In the genomic region with DNA sequence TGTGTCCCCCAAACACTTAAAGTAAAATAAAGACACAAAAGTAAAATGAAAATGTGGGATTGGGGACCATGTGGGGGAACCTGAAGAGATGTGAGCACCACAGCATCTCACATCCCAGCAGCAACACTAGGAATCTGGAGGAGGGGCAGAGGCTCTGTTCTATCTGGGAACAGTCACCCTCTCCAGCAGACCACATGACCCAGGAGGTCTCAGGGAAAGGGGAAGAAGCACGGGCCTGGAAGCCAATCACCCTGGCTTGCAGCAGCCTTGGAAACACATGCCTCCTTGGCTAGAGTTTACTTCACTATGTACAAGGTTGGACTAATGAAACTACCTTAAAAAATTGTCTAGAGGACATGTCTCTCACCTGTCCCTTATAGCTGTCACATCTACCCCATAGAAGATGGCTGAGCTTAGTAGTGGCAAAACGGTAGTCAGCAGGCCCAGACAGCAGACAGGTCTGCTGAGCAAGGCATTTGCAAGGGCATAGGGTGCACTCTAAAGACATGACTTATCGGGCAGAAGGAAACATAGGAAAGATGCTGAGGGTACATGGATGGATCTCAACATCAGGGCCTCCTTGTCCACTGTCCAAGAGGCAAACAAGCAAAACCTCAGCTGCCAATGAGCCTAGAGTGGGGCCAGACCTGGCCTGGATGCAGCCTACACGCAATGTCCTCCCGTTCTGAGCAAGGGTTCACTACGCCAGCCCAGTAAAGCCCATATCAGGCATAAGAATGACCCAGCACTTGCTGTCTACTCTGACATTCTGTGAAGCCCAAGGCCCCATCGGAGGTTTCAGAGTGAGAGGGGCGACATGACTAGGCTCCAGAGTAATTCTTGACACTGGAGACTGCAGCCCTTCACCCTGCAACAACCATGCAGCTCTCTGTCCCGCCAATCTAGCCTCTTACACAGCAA, we compare ENCODE assay signal across 8 mouse cellular contexts. TPM values are rescaled to one million over a fixed set of nuclear protein-coding genes. Genes with fewer than 3 reads are reported as not detected.
A peak's percentile ranks its signal among the peaks of the same experiment; 100 is the strongest.
DNase-seq lines count a peak whose midpoint lies in the region; ATAC-seq and TF ChIP-seq lines count a peak whose summit lies in the region.

No protein-coding gene starts in this region.

- H3K36me3 ChIP-seq in lung, embryonic 16.5 days (ENCODE audit: control insufficient read depth, insufficient read depth, low read length) = no peaks in the 10 kb centered on the region
- peaks cover 5% of the 10 kb centered on the region for H3K36me3 ChIP-seq in heart, embryonic 10.5 days
- H3K36me3 ChIP-seq in kidney, embryonic 16.5 days (ENCODE audit: insufficient read depth, low read length) = no peaks in the 10 kb centered on the region
- no peaks in the 10 kb centered on the region for H3K36me3 ChIP-seq in myocyte (ENCODE audit: control insufficient read depth, insufficient read depth)

- peaks cover 17% of the 10 kb centered on the region for H3K4me1 ChIP-seq in lung, embryonic 16.5 days (replicated peaks; ENCODE audit: control insufficient read depth, insufficient read depth, low read length)
- H3K4me1 ChIP-seq in brown adipose tissue, adult 24 weeks (ENCODE audit: control insufficient read depth, insufficient read depth, insufficient read length, low read length) = peaks cover 7% of the 10 kb centered on the region
- H3K4me1 ChIP-seq in heart, embryonic 10.5 days = peaks cover 38% of the 10 kb centered on the region
- H3K4me1 ChIP-seq in kidney, embryonic 16.5 days (ENCODE audit: insufficient read depth, low read length) = peaks cover 6% of the 10 kb centered on the region

- no peak for TF ChIP-seq POLR2A in myocyte (IDR thresholded peaks at IDR 0.05; ENCODE audit: insufficient read length, low read depth)

- H3K27ac ChIP-seq in lung, embryonic 16.5 days (ENCODE audit: low read length) = no peak overlapping the region
- no peak overlapping the region for H3K27ac ChIP-seq in brown adipose tissue, adult 24 weeks (replicated peaks; ENCODE audit: low read depth, low read length)
- H3K27ac ChIP-seq in heart, embryonic 10.5 days = peak overlapping the region; percentile 74
- no peak overlapping the region for H3K27ac ChIP-seq in kidney, embryonic 16.5 days (ENCODE audit: low read length)

- 35% methylated on average over 9 of the region's 9 CpGs for WGBS in lung, embryonic 16.5 days
- 36% methylated on average over 9 of the region's 9 CpGs for WGBS in heart, embryonic 10.5 days
- whole genome bisulfite sequencing in kidney, embryonic 16.5 days = 40% methylated on average over 9 of the region's 9 CpGs

- peak overlapping the region; percentile 69 for H3K4me3 ChIP-seq in lung, embryonic 16.5 days (ENCODE audit: low read length)
- peak overlapping the region; percentile 91 for H3K4me3 ChIP-seq in brown adipose tissue, adult 24 weeks (ENCODE audit: insufficient read depth, low read depth, low read length)
- H3K4me3 ChIP-seq in heart, embryonic 10.5 days = peak overlapping the region; percentile 73
- H3K4me3 ChIP-seq in kidney, embryonic 16.5 days (ENCODE audit: low read length) = peak overlapping the region; percentile 61
- H3K4me3 ChIP-seq in myocyte = peak overlapping the region; percentile 48

- no peaks in the 10 kb centered on the region for H3K27me3 ChIP-seq in lung, embryonic 16.5 days (ENCODE audit: control insufficient read depth, insufficient read depth, low read depth, low read length)
- peaks cover 10% of the 10 kb centered on the region; the same call in 1 of the 2 replicates for H3K27me3 ChIP-seq in heart, embryonic 10.5 days (ENCODE audit: insufficient read depth, poor library complexity, severe bottlenecking)
- H3K27me3 ChIP-seq in kidney, embryonic 16.5 days (ENCODE audit: insufficient read depth, low read length) = peaks cover 9% of the 10 kb centered on the region
- H3K27me3 ChIP-seq in myocyte (ENCODE audit: control insufficient read depth, insufficient read depth, insufficient read length) = no peaks in the 10 kb centered on the region

- no peaks in the 10 kb centered on the region for H3K9me3 ChIP-seq in lung, embryonic 16.5 days (ENCODE audit: control insufficient read depth, low read length)
- H3K9me3 ChIP-seq in heart, embryonic 10.5 days = no peaks in the 10 kb centered on the region
- no peaks in the 10 kb centered on the region for H3K9me3 ChIP-seq in kidney, embryonic 16.5 days (ENCODE audit: low read length)

- peak overlapping the region; percentile 85 for H3K4me2 ChIP-seq in lung, embryonic 16.5 days (ENCODE audit: low read depth, low read length)
- H3K4me2 ChIP-seq in kidney, embryonic 16.5 days (replicated peaks; ENCODE audit: low read depth, low read length) = peak overlapping the region; percentile 85
- peak overlapping the region; percentile 91 for H3K4me2 ChIP-seq in myocyte (ENCODE audit: low read depth)

- peak overlapping the region; percentile 20 for H3ac ChIP-seq in myocyte (ENCODE audit: control insufficient read depth, insufficient read length)

- ATAC-seq in lung, embryonic 16.5 days (ENCODE audit: low read depth) = no peak
- no peak for ATAC-seq in kidney, embryonic 16.5 days (ENCODE audit: low FRiP score, low TSS enrichment)
- ATAC-seq in megakaryocyte progenitor cell, adult 5-6 weeks (replicated peaks; ENCODE audit: poor library complexity) = no peak

- peak overlapping the region; percentile 73 for H3K9ac ChIP-seq in lung, embryonic 16.5 days (ENCODE audit: low read length)
- H3K9ac ChIP-seq in kidney, embryonic 16.5 days (replicated peaks; ENCODE audit: low read length) = peak overlapping the region; percentile 72

- no peak for DNase-seq in lung, postnatal 10 days
- no peak for DNase-seq in heart, embryonic 10.5 days (ENCODE audit: low spot score)
- no peak for DNase-seq in frontal cortex, postnatal 14 days (ENCODE audit: low spot score in 2 of 2)

- H3K79me2 ChIP-seq in myocyte (ENCODE audit: control insufficient read depth, insufficient read depth) = peaks cover 4% of the 10 kb centered on the region

TF ChIP-seq in myocyte, 11 proteins besides CTCF, POLR2A, EP300 and RAD21:
- TF ChIP-seq MYOG (IDR thresholded peaks at IDR 0.05; ENCODE audit: control insufficient read depth in 1 of 3, insufficient read depth in 1 of 3, insufficient read length in 2 of 3, low read depth in 2 of 3) (no peak), USF1 (IDR thresholded peaks at IDR 0.05; ENCODE audit: low read depth) (no peak), POLR2AphosphoS2 (IDR thresholded peaks at IDR 0.05; ENCODE audit: insufficient read length, low read depth) (no peak), TCF12 (IDR thresholded peaks at IDR 0.05; ENCODE audit: insufficient read depth, poor library complexity, severe bottlenecking) (no peak), CEBPB (IDR thresholded peaks at IDR 0.05; ENCODE audit: insufficient read depth, poor library complexity, severe bottlenecking) (no peak), E2F4 (IDR thresholded peaks at IDR 0.05; ENCODE audit: insufficient read depth) (no peak), MAX (IDR thresholded peaks at IDR 0.05; ENCODE audit: low read depth) (no peak), TCF3 (IDR thresholded peaks at IDR 0.05; ENCODE audit: insufficient read length, low read depth) (no peak), REST (IDR thresholded peaks at IDR 0.05; ENCODE audit: insufficient read depth, insufficient read length) (no peak), MYOD1 (IDR thresholded peaks at IDR 0.05; ENCODE audit: control insufficient read depth in 1 of 3, insufficient read length in 2 of 3, low read depth in 2 of 3) (no peak), SRF (IDR thresholded peaks at IDR 0.05; ENCODE audit: control insufficient read depth, insufficient read length, low read depth) (no peak)

RNA-seq across cellular contexts. Expression of a gene that starts 5.0 kb away (rescaled TPM):
- polyA plus RNA-seq in lung, embryonic 16.5 days (2015; fragmentation: Nextera tagmentation; extraction: Ambion mirVana) = 27.0 and 28.7 TPM in 2 replicates
- polyA plus RNA-seq in brown adipose tissue, adult 24 weeks (2012; ENCODE audit: insufficient read depth, insufficient read length, missing spikeins) = 23.5 and 26.3 TPM in 2 replicates
- 51.3 and 62.1 TPM in 2 replicates for polyA plus RNA-seq in heart, embryonic 10.5 days (2016; fragmentation: Nextera tagmentation; extraction: Ambion mirVana)
- polyA plus RNA-seq in kidney, embryonic 16.5 days (2015; fragmentation: Nextera tagmentation; extraction: Ambion mirVana) = 29.1 and 31.0 TPM in 2 replicates
- polyA plus RNA-seq in myocyte (2012; fragmentation: generic; extraction: Trizol) = 22.2 TPM
- total RNA-seq in megakaryocyte progenitor cell, adult 5-6 weeks (2015) = 20.5 and 21.7 TPM in 2 replicates
- 7.6 and 8.6 TPM in 2 replicates for total RNA-seq in megakaryocyte progenitor cell, adult 5-6 weeks (2017)

RNA-seq across cellular contexts. Expression of a gene that starts 5.1 kb away (rescaled TPM):
- 34.0 and 36.7 TPM in 2 replicates for polyA plus RNA-seq in lung, embryonic 16.5 days (2015; fragmentation: Nextera tagmentation; extraction: Ambion mirVana)
- 3.8 and 4.7 TPM in 2 replicates for polyA plus RNA-seq in brown adipose tissue, adult 24 weeks (2012; ENCODE audit: insufficient read depth, insufficient read length, missing spikeins)
- polyA plus RNA-seq in heart, embryonic 10.5 days (2016; fragmentation: Nextera tagmentation; extraction: Ambion mirVana) = 25.8 and 29.7 TPM in 2 replicates
- polyA plus RNA-seq in kidney, embryonic 16.5 days (2015; fragmentation: Nextera tagmentation; extraction: Ambion mirVana) = 31.0 and 31.2 TPM in 2 replicates
- 7.6 TPM for polyA plus RNA-seq in myocyte (2012; fragmentation: generic; extraction: Trizol)
- 0.20 and 1.2 TPM in 2 replicates for total RNA-seq in megakaryocyte progenitor cell, adult 5-6 weeks (2015)
- total RNA-seq in megakaryocyte progenitor cell, adult 5-6 weeks (2017) = 0.83 and 7.9 TPM in 2 replicates

RNA-seq across cellular contexts. Expression of a gene that starts 53.9 kb away (rescaled TPM):
- polyA plus RNA-seq in lung, embryonic 16.5 days (2015; fragmentation: Nextera tagmentation; extraction: Ambion mirVana) = 26.6 and 28.8 TPM in 2 replicates
- polyA plus RNA-seq in brown adipose tissue, adult 24 weeks (2012; ENCODE audit: insufficient read depth, insufficient read length, missing spikeins) = 4.8 and 4.9 TPM in 2 replicates
- polyA plus RNA-seq in heart, embryonic 10.5 days (2016; fragmentation: Nextera tagmentation; extraction: Ambion mirVana) = 25.4 and 30.0 TPM in 2 replicates
- 30.7 and 33.9 TPM in 2 replicates for polyA plus RNA-seq in kidney, embryonic 16.5 days (2015; fragmentation: Nextera tagmentation; extraction: Ambion mirVana)
- polyA plus RNA-seq in myocyte (2012; fragmentation: generic; extraction: Trizol) = 11.9 TPM
- 33.2 and 40.1 TPM in 2 replicates for total RNA-seq in megakaryocyte progenitor cell, adult 5-6 weeks (2015)
- 44.1 and 50.9 TPM in 2 replicates for total RNA-seq in megakaryocyte progenitor cell, adult 5-6 weeks (2017)
